Mouse (Mus musculus) CH12.LX (cell line): ENCODE data around the gene Bud23. TPM values are rescaled to one million over a fixed set of nuclear protein-coding genes. Genes with fewer than 3 reads are reported as not detected.

Experiments used
- DNase-seq: peaks from one replicate; pipeline ENCODE4 v3.0.0-alpha.2; 2013; ENCODE audit errors: extremely low read depth
- H3K27ac ChIP-seq: 2 replicates; pipeline ENCODE4 v1.5.1; 2012; ENCODE audit warnings: low read depth, mild to moderate bottlenecking, control low read depth, moderate library complexity; ENCODE audit not compliant: insufficient read depth
- H3K27me3 ChIP-seq: replicated peaks from 2 replicates; pipeline ENCODE3; 2012; ENCODE audit warnings: inconsistent platforms
- H3K36me3 ChIP-seq, 2 experiments: replicated peaks in 1 of 2; 2 replicates each; pipeline versions ENCODE3 to v1.6.1; 2012; ENCODE audit warnings: inconsistent platforms in 1 of 2, low read length in 1 of 2, mild to moderate bottlenecking in 1 of 2, mixed read lengths in 1 of 2, moderate library complexity in 1 of 2; ENCODE audit not compliant: control insufficient read depth in 1 of 2, insufficient read depth in 1 of 2
- H3K4me1 ChIP-seq, 2 experiments: 2 replicates each; pipeline ENCODE4 v1.6.1; 2012; ENCODE audit warnings: inconsistent platforms in 1 of 2, moderate library complexity in 1 of 2; ENCODE audit not compliant: insufficient read depth in 2 of 2, control insufficient read depth in 1 of 2
- H3K4me2 ChIP-seq: 2 replicates; pipeline ENCODE4 v1.6.1; 2012; ENCODE audit warnings: low read depth, mild to moderate bottlenecking, control low read depth; ENCODE audit not compliant: poor library complexity, insufficient read depth, severe bottlenecking
- H3K4me3 ChIP-seq, 3 experiments: fragments of 150-350 bp in 1 of 3; sonication (generic) in 1 of 3; replicated peaks in 1 of 3; 2 replicates each; pipeline versions ENCODE3 to v1.5.1; 2011 to 2012; ENCODE audit warnings: low read depth in 2 of 3, low read length in 2 of 3, mild to moderate bottlenecking in 2 of 3, moderate library complexity in 2 of 3, control low read depth in 1 of 3, improper control_type of control experiment in 1 of 3, inconsistent platforms in 1 of 3, mixed read lengths in 1 of 3; ENCODE audit not compliant: poor library complexity in 1 of 3
- H3K79me2 ChIP-seq: replicated peaks from 2 replicates; pipeline ENCODE4 v1.6.1; 2012; ENCODE audit warnings: mild to moderate bottlenecking, moderate library complexity; ENCODE audit not compliant: control insufficient read depth, poor library complexity, insufficient read depth, severe bottlenecking; ENCODE audit errors: extremely low read depth
- H3K9ac ChIP-seq: 2 replicates; pipeline ENCODE4 v1.6.1; 2012; ENCODE audit warnings: low read depth, mild to moderate bottlenecking, control low read depth, moderate library complexity; ENCODE audit not compliant: insufficient read depth
- H3K9me3 ChIP-seq: replicated peaks from 2 replicates; pipeline ENCODE3; 2012; ENCODE audit warnings: low read length, inconsistent platforms, mixed read lengths
- CHD2 ChIP-seq: IDR thresholded peaks from 2 replicates; pipeline ENCODE4 v1.6.1; 2011; ENCODE audit warnings: low read length, improper control_type of control experiment
- CTCF ChIP-seq, 2 experiments: IDR thresholded peaks in 1 of 2; conservative IDR thresholded peaks in 1 of 2; 2 replicates each; pipeline ENCODE4 v1.5.1; 2011 to 2012; ENCODE audit warnings: low read depth in 2 of 2, low read length in 2 of 2, improper control_type of control experiment in 1 of 2, inconsistent platforms in 1 of 2, mild to moderate bottlenecking in 1 of 2, moderate library complexity in 1 of 2
- HCFC1 ChIP-seq: IDR thresholded peaks from 2 replicates; pipeline ENCODE4 v1.6.1; 2012; ENCODE audit warnings: low read depth, mild to moderate bottlenecking, inconsistent platforms, low read length, improper control_type of control experiment
- JUND ChIP-seq: conservative IDR thresholded peaks from 2 replicates; pipeline ENCODE4 v1.6.1; 2011; ENCODE audit warnings: low read depth, low read length, improper control_type of control experiment
- KAT2A ChIP-seq: IDR thresholded peaks from 2 replicates; pipeline ENCODE4 v1.6.1; 2012; ENCODE audit warnings: low read length, improper control_type of control experiment, inconsistent platforms; ENCODE audit not compliant: insufficient replicate concordance
- MAFK ChIP-seq: IDR thresholded peaks from 2 replicates; pipeline ENCODE4 v1.6.1; 2011; ENCODE audit warnings: low read length, improper control_type of control experiment; ENCODE audit not compliant: insufficient replicate concordance
- MAX ChIP-seq: IDR thresholded peaks from 2 replicates; pipeline ENCODE4 v1.6.1; 2011; ENCODE audit warnings: low read length, improper control_type of control experiment
- MAZ ChIP-seq: IDR thresholded peaks from 2 replicates; pipeline ENCODE4 v1.6.1; 2012; ENCODE audit warnings: low read depth, mild to moderate bottlenecking, inconsistent platforms, low read length, improper control_type of control experiment, moderate library complexity
- MXI1 ChIP-seq: IDR thresholded peaks from 2 replicates; pipeline ENCODE4 v1.6.1; 2011; ENCODE audit warnings: mild to moderate bottlenecking, low read depth, low read length, improper control_type of control experiment
- MYC ChIP-seq: IDR thresholded peaks from 2 replicates; pipeline ENCODE4 v1.6.1; 2011; ENCODE audit warnings: low read depth, mild to moderate bottlenecking, improper control_type of control experiment, low read length
- NELFE ChIP-seq: IDR thresholded peaks from 2 replicates; pipeline ENCODE4 v1.6.1; 2011; ENCODE audit warnings: low read depth, low read length, improper control_type of control experiment
- NRF1 ChIP-seq: IDR thresholded peaks from 2 replicates; pipeline ENCODE4 v1.6.1; 2014; ENCODE audit warnings: low read depth, mild to moderate bottlenecking, inconsistent platforms, low read length, improper control_type of control experiment, moderate library complexity
- PAX5 ChIP-seq: IDR thresholded peaks from 2 replicates; pipeline ENCODE4 v1.6.1; 2012; ENCODE audit warnings: low read length, inconsistent platforms, mixed read lengths
- POLR2AphosphoS2 ChIP-seq: IDR thresholded peaks from 2 replicates; pipeline ENCODE4 v1.6.1; 2011; ENCODE audit warnings: low read depth, low read length, improper control_type of control experiment
- RCOR1 ChIP-seq: conservative IDR thresholded peaks from 2 replicates; pipeline ENCODE4 v1.6.1; 2012; ENCODE audit warnings: low read depth, mild to moderate bottlenecking, inconsistent platforms, low read length, improper control_type of control experiment
- SMC3 ChIP-seq: IDR thresholded peaks from 2 replicates; pipeline ENCODE4 v1.6.1; 2011; ENCODE audit warnings: low read depth, low read length, improper control_type of control experiment
- USF1 ChIP-seq: IDR thresholded peaks from 2 replicates; pipeline ENCODE4 v1.6.1; 2014; ENCODE audit warnings: low read depth, mild to moderate bottlenecking, inconsistent platforms, low read length, improper control_type of control experiment
- USF2 ChIP-seq: conservative IDR thresholded peaks from 2 replicates; pipeline ENCODE4 v1.6.1; 2011; ENCODE audit warnings: low read depth, low read length, improper control_type of control experiment
- ZC3H11A ChIP-seq: IDR thresholded peaks from 2 replicates; pipeline ENCODE4 v1.6.1; 2012; ENCODE audit warnings: low read depth, mild to moderate bottlenecking, inconsistent platforms, low read length, improper control_type of control experiment
- ZMIZ1 ChIP-seq: IDR thresholded peaks from 2 replicates; pipeline ENCODE4 v1.6.1; 2012; ENCODE audit warnings: low read depth, mild to moderate bottlenecking, inconsistent platforms, low read length, improper control_type of control experiment
- ZNF384 ChIP-seq: IDR thresholded peaks from 2 replicates; pipeline ENCODE4 v1.6.1; 2012; ENCODE audit warnings: low read depth, low read length, improper control_type of control experiment, inconsistent platforms
- dilution Hi-C: fragments of 300-500 bp; cut with MboI; formaldehyde crosslinking; loops from 2 replicates; pipeline ENCODE4 v1.14.3; 2020; ENCODE audit warnings: low sequenced_read_pairs; ENCODE audit not compliant: extremely low pct_unique_long_range_greater_than_20kb, extremely low pct_ligation_motif_present
- in situ Hi-C: fragments of 300-500 bp; cut with MboI; formaldehyde crosslinking; loops from 3 replicates; pipeline ENCODE4 v1.14.3; 2019; ENCODE audit warnings: low sequenced_read_pairs, low pct_ligation_motif_present, low pct_unique_long_range_greater_than_20kb, mixed read lengths
- polyA plus RNA-seq: library from polyadenylated mRNA; unstranded; fragments of >175 nt; gene quantifications from 2 replicates; pipeline ENCODE4 v1.2.1, GENCODE M21; 2012; ENCODE audit warnings: low read depth; ENCODE audit not compliant: insufficient read length
- total RNA-seq, 2 experiments: library from RNA; depleted of rRNA; stranded (reverse); fragments of 300-350 nt in 1 of 2; fragments of >200 nt in 1 of 2; gene quantifications; 2 replicates each; pipeline ENCODE4 v1.2.3; 2012 to 2014

Gene Bud23
- total and polyA plus RNA-seq, 3 experiments: 60.7 to 118 (median 62.1) TPM

- Histone ChIP-seq H3K9me3 (no peaks in the 10 kb centered on the region), H3K4me2 (no peak overlapping the region), H3K4me3 (no peak overlapping the region), H3K9ac (no peak overlapping the region), H3K27me3 (peaks cover 38% of the 10 kb centered on the region), H3K36me3 (no peaks in the 10 kb centered on the region), H3K4me1 (peaks cover 3 to 12% of the 10 kb centered on the region in 2 experiments; a peak in 3 of 4 replicates), H3K79me2 (no peaks in the 10 kb centered on the region), H3K27ac (no peak overlapping the region)
- TF ChIP-seq MXI1 (no peak), CHD2 (no peak), CTCF (conservative IDR thresholded peaks at IDR 0.05 in 1 of 2, IDR thresholded peaks at IDR 0.05 in 1 of 2; ENCODE audit: low read depth in 2 of 2, low read length in 2 of 2) (no peak), NELFE (no peak), MAZ (no peak), SMC3 (no peak), HCFC1 (no peak), KAT2A (no peak), ZMIZ1 (no peak), ZNF384 (no peak), USF1 (no peak), MAX (no peak), USF2 (no peak), PAX5 (no peak)
- dilution Hi-C loops (no loop called here), in situ Hi-C loops (loop anchor here (5.0 kb wide), 1 partner anchor 51 kb away; the partner anchor contains the start of gene Stx1a)
- no peak for DNase-seq
Measured at GRCm38 (mm10) chr5:135073349-135074150, 8.8 kb upstream of the Bud23 start.

GRCm38 (mm10) chr5:135072720-135073119 is 8.0 kb upstream of the Bud23 start:
- Histone ChIP-seq H3K4me2 (no peak overlapping the region), H3K27ac (no peak overlapping the region), H3K79me2 (no peaks in the 10 kb centered on the region), H3K4me1 (peaks cover 3 to 8% of the 10 kb centered on the region in 2 experiments; a peak in 3 of 4 replicates), H3K9me3 (no peaks in the 10 kb centered on the region), H3K36me3 (peaks cover 0 to 6% of the 10 kb centered on the region in 2 experiments), H3K9ac (no peak overlapping the region), H3K27me3 (peaks cover 36% of the 10 kb centered on the region), H3K4me3 (no peak overlapping the region)
- in situ Hi-C loops (loop anchor here (5.0 kb wide), 1 partner anchor 50 kb away; the partner anchor contains the start of gene Stx1a), dilution Hi-C loops (no loop called here)
- no peak for TF ChIP-seq JUND
- TF ChIP-seq NRF1: no peak
- TF ChIP-seq SMC3: no peak
- TF ChIP-seq MYC: no peak
- TF ChIP-seq ZC3H11A: no peak
- no peak for TF ChIP-seq MAFK
- TF ChIP-seq POLR2AphosphoS2: no peak
- TF ChIP-seq RCOR1: no peak
- no peak for TF ChIP-seq MXI1
- no peak for TF ChIP-seq PAX5
- no peak for DNase-seq
